In genomic region chr2:152187132-152187531, GRCm38 (mm10) we compare ENCODE assay signal across 25 mouse cellular contexts. TPM values are rescaled to one million over a fixed set of nuclear protein-coding genes. Genes with fewer than 3 reads are reported as not detected.
DNase-seq lines count a peak whose midpoint lies in the region; ATAC-seq and TF ChIP-seq lines count a peak whose summit lies in the region.
"Had no signal": no experiment of that assay in that cellular context is flagged by ENCODE, and none has a peak within 500 bp of the region (broad histone marks: within the 10 kb centered on the region; RNA-seq: fewer than 3 reads in every experiment).

No protein-coding gene starts in this region.

- peak; percentile 41 for DNase-seq in MEL (ENCODE audit: low read depth, low spot score)
- no peak for DNase-seq in cerebellum, postnatal 10 days
- DNase-seq in spleen, postnatal 14 days (ENCODE audit: low spot score in 2 of 2): no peak
- no peak for DNase-seq in layer of hippocampus, adult 18-20 months (ENCODE audit: low spot score in 2 of 2)
- no peak for DNase-seq in heart, postnatal 10 days
- DNase-seq: adrenal gland, adult 2 months; adrenal gland, postnatal 14 days; cerebellum, adult 11-12 months; cerebellum, adult 8-10 months; cerebellum, postnatal 14 days; embryo, embryonic 11 days; gastrocnemius, postnatal 25 days; heart, adult 2 months had no signal

- H3K36me3 ChIP-seq in MEL (ENCODE audit: control insufficient read depth in 1 of 2, insufficient read depth in 2 of 2, low read length in 2 of 2): no peaks in the 10 kb centered on the region
- H3K36me3 ChIP-seq: embryonic facial prominence, embryonic 10.5 days; embryonic facial prominence, embryonic 13.5 days; forebrain, embryonic 12.5 days; forebrain, embryonic 15.5 days; G1E; heart, embryonic 10.5 days; heart, embryonic 13.5 days; hindbrain, embryonic 15.5 days had no signal

- peak; percentile 94 for ATAC-seq in granulocyte monocyte progenitor cell, adult 5-6 weeks (replicated peaks; ENCODE audit: poor library complexity, severe bottlenecking)
- peak; percentile 78 for ATAC-seq in megakaryocyte progenitor cell, adult 5-6 weeks (replicated peaks; ENCODE audit: poor library complexity)
- ATAC-seq: forebrain, embryonic 15.5 days; intestine, postnatal 0 days had no signal

- no peak overlapping the region for H3K4me3 ChIP-seq in MEL (ENCODE audit: control insufficient read depth in 1 of 2, insufficient read depth in 1 of 2, low read depth in 2 of 2, low read length in 2 of 2)
- H3K4me3 ChIP-seq: embryonic facial prominence, embryonic 10.5 days; embryonic facial prominence, embryonic 13.5 days; erythroblast, embryonic 14.5 days; forebrain, embryonic 12.5 days; forebrain, embryonic 15.5 days; heart, adult 2 months; heart, embryonic 10.5 days; heart, embryonic 13.5 days; hindbrain, embryonic 15.5 days had no signal

- H3K27ac ChIP-seq in MEL (ENCODE audit: control insufficient read depth, low read depth, low read length): no peak overlapping the region
- H3K27ac ChIP-seq: embryonic facial prominence, embryonic 10.5 days; embryonic facial prominence, embryonic 13.5 days; forebrain, embryonic 12.5 days; forebrain, embryonic 15.5 days; heart, adult 2 months; heart, embryonic 10.5 days; heart, embryonic 13.5 days; hindbrain, embryonic 15.5 days had no signal

- no peaks in the 10 kb centered on the region for H3K79me2 ChIP-seq in MEL (ENCODE audit: control insufficient read depth, insufficient read depth, low read length, poor library complexity)

- no peaks in the 10 kb centered on the region for H3K4me1 ChIP-seq in MEL (ENCODE audit: control insufficient read depth in 1 of 2, insufficient read depth in 2 of 2, low read length in 2 of 2)
- H3K4me1 ChIP-seq: forebrain, embryonic 12.5 days; forebrain, embryonic 15.5 days; hindbrain, embryonic 15.5 days had no signal

- no peak for TF ChIP-seq POLR2A in MEL (IDR thresholded peaks at IDR 0.05; ENCODE audit: control insufficient read depth in 1 of 2, insufficient read depth in 1 of 2, low read depth in 1 of 2, low read length in 2 of 2, poor library complexity in 1 of 2)

- peaks cover 0 to 3% of the 10 kb centered on the region in 2 experiments; a peak in 3 of 4 replicates for H3K27me3 ChIP-seq in MEL (ENCODE audit: control insufficient read depth in 1 of 2, insufficient read depth in 2 of 2, low read length in 2 of 2)
- H3K27me3 ChIP-seq: embryonic facial prominence, embryonic 13.5 days; forebrain, embryonic 12.5 days; forebrain, embryonic 15.5 days; heart, embryonic 13.5 days; hindbrain, embryonic 15.5 days had no signal

- no peak for TF ChIP-seq CTCF in MEL (IDR thresholded peaks at IDR 0.05 in 2 of 3, conservative IDR thresholded peaks at IDR 0.05 in 1 of 3; ENCODE audit: control insufficient read depth in 1 of 3, insufficient read depth in 1 of 3, low read depth in 2 of 3, low read length in 3 of 3, poor library complexity in 1 of 3, severe bottlenecking in 1 of 3)

- TF ChIP-seq RAD21 in MEL (IDR thresholded peaks at IDR 0.05; ENCODE audit: low read depth, low read length): no peak

- intact Hi-C loops in heart, postnatal 10 days (cut with DNase I): no loop called here

- no peak overlapping the region for H3K9ac ChIP-seq in MEL (ENCODE audit: control insufficient read depth, low read depth, low read length, poor library complexity, severe bottlenecking)
- H3K9ac ChIP-seq: embryonic facial prominence, embryonic 13.5 days; forebrain, embryonic 12.5 days; forebrain, embryonic 15.5 days; heart, embryonic 13.5 days; hindbrain, embryonic 15.5 days had no signal

- TF ChIP-seq EP300 in MEL (IDR thresholded peaks at IDR 0.05; ENCODE audit: low read depth in 1 of 2, low read length in 2 of 2): 0 out of 4 replicates have a peak, but pooled peaks of 1 of the 2 experiments have one; percentile 20

- H3K9me3 ChIP-seq in MEL (replicated peaks; ENCODE audit: insufficient read depth, low read length): no peaks in the 10 kb centered on the region
- H3K9me3 ChIP-seq: embryonic facial prominence, embryonic 10.5 days; embryonic facial prominence, embryonic 13.5 days; forebrain, embryonic 12.5 days; forebrain, embryonic 15.5 days; G1E; heart, embryonic 10.5 days; heart, embryonic 13.5 days; hindbrain, embryonic 15.5 days had no signal

TF ChIP-seq in MEL, 35 proteins besides CTCF, POLR2A, EP300 and RAD21:
- TF ChIP-seq MAX (IDR thresholded peaks at IDR 0.05; ENCODE audit: low read length): no peak
- no peak for TF ChIP-seq ETS1 (IDR thresholded peaks at IDR 0.05; ENCODE audit: low read depth, low read length)
- no peak for TF ChIP-seq POLR2AphosphoS5 (IDR thresholded peaks at IDR 0.05; ENCODE audit: borderline replicate concordance, low read depth, low read length)
- TF ChIP-seq TBP (IDR thresholded peaks at IDR 0.05; ENCODE audit: low read depth, low read length): peak; percentile 93
- TF ChIP-seq HCFC1 (IDR thresholded peaks at IDR 0.05; ENCODE audit: low read depth, low read length): no peak
- no peak for TF ChIP-seq ZMIZ1 (IDR thresholded peaks at IDR 0.05; ENCODE audit: low read depth, low read length)
- peak; percentile 94 for TF ChIP-seq RCOR1 (IDR thresholded peaks at IDR 0.05; ENCODE audit: low read depth, low read length)
- no peak for TF ChIP-seq BHLHE40 (IDR thresholded peaks at IDR 0.05; ENCODE audit: borderline replicate concordance, low read depth, low read length)
- TF ChIP-seq SIN3A (IDR thresholded peaks at IDR 0.05; ENCODE audit: low read length): no peak
- no peak for TF ChIP-seq JUND (IDR thresholded peaks at IDR 0.05; ENCODE audit: low read depth, low read length)
- no peak for TF ChIP-seq MYB (IDR thresholded peaks at IDR 0.05; ENCODE audit: low read depth, low read length)
- no peak for TF ChIP-seq MXI1 (IDR thresholded peaks at IDR 0.05; ENCODE audit: low read depth, low read length)
TF ChIP-seq in MEL: peak in this region for 2.

RNA-seq across cellular contexts. Expression of gene Csnk2a1, which starts 39.5 kb away (rescaled TPM):
- 130 and 140 TPM in 2 replicates for total RNA-seq in MEL (2012; rRNA removed)
- 10 to 100 TPM in 1 of 2 experiments, not detected in 1; 88.5 TPM for polyA plus RNA-seq in MEL (2012; ENCODE audit: insufficient read depth in 1 of 2, insufficient read length in 2 of 2, low read depth in 1 of 2, low replicate concordance in 2 of 2, missing spikeins in 1 of 2)
- total RNA-seq in granulocyte monocyte progenitor cell, adult 5-6 weeks (2014; fragmentation: Nextera tagmentation): 71.6 and 101 TPM in 2 replicates
- 82.1 and 104 TPM in 2 replicates for total RNA-seq in granulocyte monocyte progenitor cell, adult 5-6 weeks (2017)
- total RNA-seq in megakaryocyte progenitor cell, adult 5-6 weeks (2015): 55.9 and 68.2 TPM in 2 replicates
- total RNA-seq in megakaryocyte progenitor cell, adult 5-6 weeks (2017): 111 and 125 TPM in 2 replicates
- total RNA-seq in layer of hippocampus, adult 18-20 months (2021): 10 to 100 TPM; 92.6 to 95.5 TPM
- 100 to 1,000 TPM; 106 to 107 TPM for total RNA-seq in heart, postnatal 10 days (2021)

RNA-seq across cellular contexts. Expression of gene Tcf15, which starts 43.8 kb away (rescaled TPM):
- not detected in 2 replicates for total RNA-seq in MEL (2012; rRNA removed)
- not detected for polyA plus RNA-seq in MEL (2012; ENCODE audit: insufficient read depth in 1 of 2, insufficient read length in 2 of 2, low read depth in 1 of 2, low replicate concordance in 2 of 2, missing spikeins in 1 of 2)
- total RNA-seq in granulocyte monocyte progenitor cell, adult 5-6 weeks (2014; fragmentation: Nextera tagmentation): not detected in 2 replicates
- not detected in 2 replicates for total RNA-seq in granulocyte monocyte progenitor cell, adult 5-6 weeks (2017)
- not detected in 2 replicates for total RNA-seq in megakaryocyte progenitor cell, adult 5-6 weeks (2015)
- total RNA-seq in megakaryocyte progenitor cell, adult 5-6 weeks (2017): 0.12 TPM in 1 of 2 replicates, not detected in the other
- total RNA-seq in layer of hippocampus, adult 18-20 months (2021): 1 to 10 TPM; 2.9 to 3.1 TPM
- total RNA-seq in heart, postnatal 10 days (2021): 10 to 100 TPM; 44.1 to 53.6 TPM
- total RNA-seq: G1E had no signal
- polyA plus RNA-seq: G1E had no signal

Comparison
In these comparisons a context has a peak if more than half of its experiments do, and no peak if none do; other contexts are left out.
1. RNA of gene Tcf15, which starts 43.8 kb away (total RNA-seq): 44.1 to 53.6 TPM in heart, postnatal 10 days; 2.9 to 3.1 TPM in layer of hippocampus, adult 18-20 months, 0.12 TPM in megakaryocyte progenitor cell, adult 5-6 weeks, not detected in MEL and not detected in granulocyte monocyte progenitor cell, adult 5-6 weeks; every median in the first group is over 10 times any median in the second.